Mouse (Mus musculus): Measurements from ENCODE around the gene Ntpcr.

DNA sequence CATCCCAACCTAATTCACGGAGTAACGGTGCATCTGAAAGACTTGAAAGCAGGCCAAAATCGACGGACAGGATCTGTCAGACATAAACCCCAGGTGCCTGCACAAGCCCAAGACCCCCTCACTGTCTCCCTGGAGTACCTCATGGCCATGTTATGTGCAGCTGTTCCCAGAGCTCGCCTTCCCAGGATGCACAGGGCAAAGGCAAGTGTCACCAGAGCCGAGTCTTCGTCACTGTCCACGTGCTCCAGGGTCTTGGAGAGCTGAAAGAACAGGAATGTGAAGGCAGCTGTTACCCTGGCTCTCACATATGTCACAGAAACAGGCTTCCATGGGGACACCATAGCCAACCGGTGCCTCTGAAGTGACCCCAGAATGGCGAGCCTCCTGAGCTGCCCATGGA, 38.3 kb downstream of the Ntpcr start:
- TF ChIP-seq CTCF (IDR thresholded peaks at IDR 0.05; ENCODE audit: low read depth) (no peak), EP300 (IDR thresholded peaks at IDR 0.05; ENCODE audit: low read depth) (no peak)
